Mouse (Mus musculus) limb, embryonic 14.5 days (tissue): ENCODE measurements at regions not wholly inside any gene's neighbourhood (a gene's known extent, or its start where the extent isn't known, plus 50 kb on each side); places are given as distances from the start of the nearest gene placed in this dataset.

ENCODE experiments used
- ATAC-seq: fragments of 200-750 bp; cut with Nextera tagmentation; 2 replicates; pipeline ENCODE4 v1.8.0; 2017; ENCODE audit warnings: low read depth, moderate number of reproducible peaks, moderate TSS enrichment; ENCODE audit not compliant: low FRiP score
- DNase-seq: peaks from one replicate; pipeline ENCODE4 v3.0.0-alpha.2; 2015; ENCODE audit warnings: low spot score
- H3K27ac ChIP-seq: fragments of 300-500 bp; sonication (generic); replicated peaks from 2 replicates; pipeline ENCODE4 v1.5.1; 2014; ENCODE audit warnings: low read depth, mild to moderate bottlenecking, low read length, moderate library complexity, mixed read lengths
- H3K27me3 ChIP-seq: fragments of 300-500 bp; sonication (generic); 2 replicates; pipeline ENCODE4 v1.6.1; 2014; ENCODE audit warnings: low read length, mixed read lengths; ENCODE audit not compliant: control insufficient read depth, insufficient read depth
- H3K36me3 ChIP-seq: fragments of 300-500 bp; sonication (generic); 2 replicates; pipeline ENCODE4 v1.6.1; 2014; ENCODE audit warnings: mild to moderate bottlenecking, low read length, moderate library complexity, mixed read lengths; ENCODE audit not compliant: control insufficient read depth, insufficient read depth
- H3K4me1 ChIP-seq: fragments of 300-500 bp; sonication (generic); 2 replicates; pipeline ENCODE4 v1.6.1; 2014; ENCODE audit warnings: antibody characterized with exemption, low read length, mixed read lengths; ENCODE audit not compliant: control insufficient read depth, insufficient read depth
- H3K4me2 ChIP-seq: fragments of 300-500 bp; sonication (generic); replicated peaks from 2 replicates; pipeline ENCODE4 v1.6.1; 2014; ENCODE audit warnings: low read depth, mild to moderate bottlenecking, low read length, moderate library complexity; ENCODE audit not compliant: severe bottlenecking
- H3K4me3 ChIP-seq: fragments of 300-500 bp; sonication (generic); replicated peaks from 2 replicates; pipeline ENCODE4 v1.5.1; 2014; ENCODE audit warnings: low read length
- H3K9ac ChIP-seq: fragments of 300-500 bp; sonication (generic); 2 replicates; pipeline ENCODE4 v1.6.1; 2014; ENCODE audit warnings: mild to moderate bottlenecking, low read depth, low read length, moderate library complexity; ENCODE audit not compliant: severe bottlenecking
- H3K9me3 ChIP-seq: fragments of 300-500 bp; sonication (generic); 2 replicates; pipeline ENCODE4 v1.6.1; 2016; ENCODE audit warnings: low read length; ENCODE audit not compliant: control insufficient read depth
- POLR2A ChIP-seq: fragments of 200-500 bp; IDR thresholded peaks from 2 replicates; pipeline ENCODE4 v1.8.0; 2012; ENCODE audit warnings: inconsistent platforms, mild to moderate bottlenecking, moderate library complexity, borderline replicate concordance; ENCODE audit not compliant: insufficient read depth, insufficient read length; ENCODE audit errors: extremely low read depth
- WGBS: fragments of 180-500 bp; shearing (Covaris S2); extraction: QIAGEN DNeasy Blood & Tissue Kit; methylation state at CpG from one replicate; pipeline ENCODE4 v1.1.7; 2014; 5-methylcytosine and 5-hydroxymethylcytosine counted together

GRCm38 (mm10) chr9:120741521-120741920, 170.3 kb downstream of the Rpl14 start:
- 75% methylated on average over 2 of the region's 2 CpGs for WGBS
- Histone ChIP-seq H3K9me3 (no peaks in the 10 kb centered on the region), H3K9ac (no peak overlapping the region), H3K4me3 (no peak overlapping the region), H3K36me3 (no peaks in the 10 kb centered on the region), H3K4me1 (peaks cover 14% of the 10 kb centered on the region), H3K4me2 (no peak overlapping the region), H3K27me3 (no peaks in the 10 kb centered on the region), H3K27ac (no peak overlapping the region)
- no peak for TF ChIP-seq POLR2A
- DNase-seq: no peak
- no peak for ATAC-seq

- Histone ChIP-seq H3K4me2 (no peak overlapping the region), H3K9ac (no peak overlapping the region), H3K27me3 (no peaks in the 10 kb centered on the region), H3K27ac (no peak overlapping the region), H3K4me3 (no peak overlapping the region), H3K36me3 (no peaks in the 10 kb centered on the region), H3K4me1 (peaks cover 14% of the 10 kb centered on the region), H3K9me3 (no peaks in the 10 kb centered on the region)
- DNase-seq (no peak), ATAC-seq (no peak)
- TF ChIP-seq POLR2A: no peak
- 85% methylated on average over 9 of the region's 9 CpGs for WGBS
Observed at GRCm38 (mm10) chr9:120743455-120743854, 172.2 kb downstream of the Rpl14 start.

DNA sequence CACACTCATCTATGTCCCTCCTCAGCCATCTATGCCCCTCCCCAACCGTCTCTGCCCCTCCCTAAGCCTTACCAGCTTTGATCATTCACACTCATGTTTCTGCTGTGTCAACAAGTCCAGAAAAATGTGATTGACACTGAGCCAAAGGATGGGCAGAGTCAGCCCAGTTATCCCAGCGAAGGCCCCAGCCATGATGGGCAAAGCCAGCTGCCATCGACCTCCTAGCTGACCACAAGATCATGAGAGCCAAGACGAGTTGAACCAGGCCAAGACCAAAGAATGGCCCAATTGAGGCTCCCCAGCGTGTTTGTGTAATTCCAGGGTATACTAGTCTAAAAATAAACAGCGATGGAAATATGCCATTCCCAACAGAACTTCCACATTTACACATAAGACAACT, 174.4 kb downstream of the Rpl14 start:
- Histone ChIP-seq H3K27me3 (no peaks in the 10 kb centered on the region), H3K4me2 (no peak overlapping the region), H3K4me3 (no peak overlapping the region), H3K36me3 (no peaks in the 10 kb centered on the region), H3K9ac (no peak overlapping the region), H3K27ac (no peak overlapping the region), H3K4me1 (no peaks in the 10 kb centered on the region), H3K9me3 (no peaks in the 10 kb centered on the region)
- 83% methylated on average over 6 of the region's 6 CpGs for WGBS
- TF ChIP-seq POLR2A: no peak
- DNase-seq (no peak), ATAC-seq (no peak)

GRCm38 (mm10) chr9:120750820-120751219, 178.2 kb upstream of the Ctnnb1 start:
- no peak overlapping the region for H3K27ac ChIP-seq
- no peak for TF ChIP-seq POLR2A
- no peaks in the 10 kb centered on the region for H3K9me3 ChIP-seq
- H3K4me2 ChIP-seq: no peak overlapping the region
- H3K4me3 ChIP-seq: no peak overlapping the region
- H3K36me3 ChIP-seq: no peaks in the 10 kb centered on the region
- no peak for ATAC-seq
- no peak for DNase-seq
- 88% methylated on average over 4 of the region's 4 CpGs for WGBS
- H3K27me3 ChIP-seq: no peaks in the 10 kb centered on the region
- H3K9ac ChIP-seq: no peak overlapping the region
- H3K4me1 ChIP-seq: no peaks in the 10 kb centered on the region

DNA sequence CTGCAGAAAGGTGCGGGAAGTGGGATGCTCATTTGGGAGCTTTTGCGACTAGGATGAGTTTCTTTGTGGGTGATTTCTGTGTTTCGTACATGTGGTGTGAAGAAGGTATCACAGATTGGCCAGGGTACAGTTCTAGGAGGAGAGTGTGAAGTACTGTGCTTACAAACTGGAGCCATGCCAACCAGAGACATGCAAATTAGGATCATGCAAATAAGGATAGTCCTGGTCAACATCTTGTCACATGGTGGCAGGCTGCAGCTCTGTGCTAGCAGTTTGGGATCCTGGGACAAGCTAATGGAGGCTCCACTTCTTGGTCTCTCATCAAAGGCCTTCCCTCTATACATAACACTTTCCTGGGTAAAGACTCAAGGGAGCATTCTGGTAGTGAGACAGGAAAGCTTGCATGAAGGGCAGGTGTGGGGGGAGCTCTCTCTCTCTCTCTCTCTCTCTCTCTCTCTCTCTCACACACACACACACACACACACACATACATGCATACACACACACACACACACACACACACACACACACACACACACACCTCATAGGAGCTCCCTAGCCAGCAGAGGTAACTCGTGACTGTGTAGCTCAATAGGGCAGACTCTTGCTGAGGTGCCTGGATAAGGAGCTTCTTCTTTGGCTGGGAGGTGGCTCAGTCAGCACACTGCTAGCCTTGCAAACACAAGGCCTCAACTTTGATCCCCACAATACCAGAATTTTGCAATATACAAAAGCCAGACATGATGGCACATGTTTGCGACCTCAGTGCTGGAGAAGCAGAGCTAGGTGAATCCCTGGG, 177.1 kb upstream of the Ctnnb1 start:
- H3K4me3 ChIP-seq: no peak overlapping the region
- no peak for ATAC-seq

More for the DNA sequence above, 177.1 kb upstream of the Ctnnb1 start:
- 81% methylated on average over 5 of the region's 5 CpGs for whole genome bisulfite sequencing
- Histone ChIP-seq H3K9ac (no peak overlapping the region), H3K27ac (no peak overlapping the region), H3K4me2 (no peak overlapping the region), H3K4me1 (no peaks in the 10 kb centered on the region), H3K9me3 (no peaks in the 10 kb centered on the region), H3K36me3 (no peaks in the 10 kb centered on the region), H3K27me3 (no peaks in the 10 kb centered on the region)
- DNase-seq: no peak
- TF ChIP-seq POLR2A: no peak
